Mouse (Mus musculus) spleen, postnatal 10 days (tissue): ENCODE measurements around the gene Psd4.

Experiments
- DNase-seq, 2 experiments: peaks; one replicate each; pipeline ENCODE4 v3.0.0; 2021 to 2022; ENCODE audit warnings: low spot score in 2 of 2

The Psd4 gene

DNA sequence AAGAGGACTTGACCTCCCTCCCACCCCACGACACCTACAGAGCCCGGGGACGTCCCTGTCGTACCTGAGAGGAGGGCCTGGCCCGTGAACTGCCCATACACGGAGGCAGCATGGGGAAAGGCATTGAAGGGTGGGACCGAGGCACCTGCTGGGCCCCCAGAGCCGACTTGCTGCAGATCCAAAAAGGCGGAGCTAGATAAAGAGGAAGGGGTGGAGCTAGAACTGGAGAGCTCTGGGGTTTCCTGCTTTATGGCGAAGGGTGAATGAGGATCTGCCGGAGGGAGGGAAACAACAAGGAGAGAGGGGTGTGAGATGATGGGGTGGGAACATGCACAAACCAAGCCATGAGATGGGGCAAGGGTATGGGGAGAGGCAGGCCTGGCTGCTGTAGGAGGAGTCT, 68.3 kb downstream of the Psd4 start:
- no peak for DNase-seq

- no peak for DNase-seq
These were observed 72.7 kb downstream of the Psd4 start for GRCm38 (mm10) chr2:24440056-24440455.

DNA sequence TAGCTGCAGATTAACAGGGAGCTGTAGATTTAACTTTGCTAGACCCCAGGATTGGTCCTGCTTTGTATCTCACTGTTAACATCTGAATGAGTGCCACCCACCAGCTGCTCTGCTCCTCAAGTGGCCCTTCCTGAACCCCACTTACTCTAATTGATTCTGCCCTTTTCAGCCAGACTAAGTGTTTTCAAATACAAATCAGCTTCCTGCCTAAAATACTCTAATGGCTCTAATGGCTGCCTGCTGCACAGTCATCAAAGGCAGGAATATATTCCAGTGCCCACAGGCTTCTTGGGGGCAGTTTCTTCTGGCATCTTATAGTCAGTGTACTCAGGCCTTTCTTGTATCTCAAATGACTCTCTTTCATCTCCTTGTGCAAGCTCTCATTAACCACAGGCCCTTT, 74.5 kb downstream of the Psd4 start:
- DNase-seq: no peak

DNA sequence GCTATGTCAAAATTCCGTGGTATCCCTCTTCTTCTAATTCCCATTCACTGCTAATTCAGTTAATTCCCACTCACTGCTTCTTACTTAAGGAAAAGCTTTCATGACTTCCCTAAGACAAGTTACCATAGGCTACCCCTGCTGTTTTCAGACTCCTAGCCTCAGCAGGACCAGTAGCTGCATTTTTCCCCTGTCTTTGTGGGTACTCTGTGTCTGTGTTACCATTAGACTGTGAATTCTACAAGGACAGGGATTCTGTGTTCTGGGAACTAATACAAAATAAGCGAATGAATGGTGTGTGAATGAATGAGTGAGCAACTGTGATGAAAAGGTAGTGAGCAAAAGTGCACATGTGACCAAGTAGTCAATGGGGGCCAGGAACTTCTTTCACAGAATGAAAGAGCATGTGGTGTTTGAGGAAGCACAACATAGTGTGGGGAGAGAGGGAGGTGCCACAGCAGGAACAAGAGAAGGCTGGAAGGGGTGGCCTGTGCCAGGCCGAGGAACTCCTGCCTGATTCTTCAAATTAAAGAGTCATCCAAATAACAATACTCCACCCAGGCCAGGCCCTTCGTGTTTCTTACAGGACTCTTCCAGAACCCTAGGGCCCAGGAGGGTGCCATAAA, 75.0 kb downstream of the Psd4 start:
- DNase-seq: no peak

GRCm38 (mm10) chr2:24443256-24443790, 75.9 kb downstream of the Psd4 start:
- no peak for DNase-seq

GRCm38 (mm10) chr2:24449111-24449510, 81.7 kb downstream of the Psd4 start:
- no peak for DNase-seq

GRCm38 (mm10) chr2:24453206-24453605, 85.8 kb downstream of the Psd4 start:
- no peak for DNase-seq

DNA sequence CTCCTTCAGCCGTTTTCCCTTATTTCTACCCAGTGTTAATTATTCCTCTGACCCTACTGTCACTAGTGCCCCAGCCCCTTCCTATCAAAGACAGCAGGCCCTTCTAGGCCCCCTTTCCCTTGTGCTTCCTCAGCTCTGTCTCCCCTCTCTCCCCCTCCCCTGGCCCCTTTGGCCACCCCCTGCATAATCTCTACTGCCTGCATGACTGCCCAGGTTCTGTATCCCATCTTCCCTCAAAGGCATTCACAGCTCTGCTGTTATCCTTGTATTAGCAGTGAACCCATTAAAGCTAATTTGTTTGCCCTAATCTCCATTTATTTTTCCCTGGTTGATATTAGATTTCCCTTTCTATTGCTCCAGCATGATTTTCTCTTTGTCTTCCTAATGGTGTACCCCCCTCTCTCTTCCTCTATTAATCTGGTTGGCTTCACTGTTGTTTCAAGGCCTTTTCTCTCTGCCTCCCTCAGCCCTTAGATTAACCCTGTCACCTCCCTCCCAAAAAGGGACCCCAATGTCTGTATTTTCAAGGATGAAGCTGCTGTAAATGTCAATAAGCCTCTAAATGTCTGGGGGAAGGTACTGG, 87.1 kb downstream of the Psd4 start:
- DNase-seq: no peak

- no peak for DNase-seq
These were observed 87.9 kb downstream of the Psd4 start for GRCm38 (mm10) chr2:24455057-24455855.

GRCm38 (mm10) chr2:24456841-24457240, 89.5 kb downstream of the Psd4 start:
- DNase-seq: no peak

DNA sequence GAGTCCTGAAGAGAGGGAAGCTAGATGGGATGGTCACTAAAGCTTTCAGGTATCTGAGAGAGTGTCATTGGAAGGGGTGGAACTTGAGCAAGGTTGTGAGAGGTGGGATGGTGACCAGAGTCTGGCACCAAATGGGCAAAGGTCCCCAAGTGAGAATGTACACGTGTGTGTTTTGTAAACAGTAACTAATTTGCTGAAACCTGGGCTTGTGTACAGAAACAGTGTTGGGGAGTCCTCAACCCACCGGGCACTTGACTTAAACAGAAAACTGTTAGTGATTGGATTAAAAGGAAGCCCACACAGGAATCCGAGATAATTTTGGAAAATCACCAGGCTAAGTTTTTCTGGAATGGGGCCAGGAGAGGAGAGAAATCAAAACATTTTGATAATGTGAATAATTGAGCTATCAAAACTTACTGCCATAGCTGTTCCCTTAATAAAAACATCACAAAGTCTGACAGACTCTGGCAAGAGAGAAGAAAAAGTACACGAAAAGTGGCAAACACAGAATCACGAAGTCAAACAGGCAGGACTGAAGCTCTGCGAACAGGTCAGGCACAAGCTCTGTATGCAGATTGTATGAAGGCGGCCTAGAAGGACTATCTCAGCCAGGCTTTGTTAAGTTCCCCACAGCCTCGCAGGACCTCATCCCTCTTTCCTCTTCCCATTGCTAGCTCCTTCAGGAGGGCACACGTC, 92.9 kb downstream of the Psd4 start:
- no peak for DNase-seq

DNA sequence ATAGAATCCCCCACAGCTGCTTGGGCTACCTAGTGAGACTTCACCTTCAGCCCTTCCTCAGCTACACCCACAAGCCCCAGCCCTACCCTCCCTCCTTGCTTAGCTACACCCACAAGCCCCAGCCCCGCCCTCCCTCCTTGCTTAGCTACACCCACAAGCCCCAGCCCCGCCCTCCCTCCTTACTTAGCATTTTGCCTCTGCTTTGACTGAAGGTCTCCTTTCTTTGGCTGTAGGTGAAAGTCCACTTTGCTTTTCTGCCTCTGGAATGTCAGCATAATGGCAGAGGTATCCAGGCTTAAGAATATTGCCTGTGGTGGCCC, 93.4 kb downstream of the Psd4 start:
- no peak for DNase-seq
